Mouse (Mus musculus) megakaryocyte progenitor cell, adult 5-6 weeks (primary cell): Measurements from ENCODE around the gene Sycn. TPM values are rescaled to one million over a fixed set of nuclear protein-coding genes. Genes with fewer than 3 reads are reported as not detected.

ENCODE experiments used
- ATAC-seq: replicated peaks from 2 replicates; pipeline ENCODE4 v1.8.0; 2016; ENCODE audit warnings: mild to moderate bottlenecking, moderate TSS enrichment, inconsistent platforms; ENCODE audit not compliant: poor library complexity
- total RNA-seq, 2 experiments: library from RNA; stranded (forward) in 1 of 2; stranded (reverse) in 1 of 2; fragments of 157-497, 149-512 nt in 1 of 2; fragments of 200-1000 nt in 1 of 2; gene quantifications; 2 replicates each; pipeline versions ENCODE4 v1.2.3 to v1.2.4; 2015 to 2017

The Sycn gene
- total RNA-seq, 2 experiments from 2014 or later: not detected

DNA sequence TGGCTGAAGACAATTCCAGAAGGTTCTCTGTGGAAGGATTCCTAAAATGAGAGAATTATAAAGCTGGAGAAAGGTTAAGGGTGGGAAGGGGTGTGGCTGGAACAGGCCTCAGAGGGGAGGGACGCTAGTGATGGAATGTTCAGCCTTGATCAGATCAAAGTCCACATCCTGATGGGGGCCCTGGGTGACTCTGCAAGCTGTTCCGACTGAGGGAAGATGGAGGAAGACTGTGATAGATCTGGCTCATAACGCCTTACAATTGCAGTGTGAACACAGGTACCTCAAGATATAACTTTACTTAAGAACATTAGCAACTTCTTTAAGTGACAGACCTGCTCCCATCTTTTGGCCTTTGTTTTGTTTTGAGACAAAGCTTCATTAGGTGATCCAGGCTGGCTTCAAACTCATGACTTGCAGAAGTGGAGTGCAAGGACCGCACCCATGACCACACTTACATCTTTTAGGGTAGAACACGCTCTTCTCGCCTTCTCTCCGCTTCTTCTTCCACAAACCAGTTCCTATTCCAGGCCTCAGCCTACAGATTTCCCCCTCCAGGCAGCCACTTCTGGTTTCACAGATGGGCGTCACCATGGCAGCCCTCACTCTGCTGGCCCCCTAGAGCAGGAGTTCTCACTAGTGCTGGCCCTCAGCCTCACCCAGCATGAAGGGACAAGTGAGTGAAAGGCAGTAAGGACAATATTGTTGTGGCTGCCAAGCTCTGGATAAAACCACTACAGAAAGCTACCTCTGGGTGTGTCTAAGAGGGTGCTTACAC lies 43.1 kb downstream of the Sycn start:
- peak; percentile 16; the same call in 1 of the 2 replicates for ATAC-seq

DNA sequence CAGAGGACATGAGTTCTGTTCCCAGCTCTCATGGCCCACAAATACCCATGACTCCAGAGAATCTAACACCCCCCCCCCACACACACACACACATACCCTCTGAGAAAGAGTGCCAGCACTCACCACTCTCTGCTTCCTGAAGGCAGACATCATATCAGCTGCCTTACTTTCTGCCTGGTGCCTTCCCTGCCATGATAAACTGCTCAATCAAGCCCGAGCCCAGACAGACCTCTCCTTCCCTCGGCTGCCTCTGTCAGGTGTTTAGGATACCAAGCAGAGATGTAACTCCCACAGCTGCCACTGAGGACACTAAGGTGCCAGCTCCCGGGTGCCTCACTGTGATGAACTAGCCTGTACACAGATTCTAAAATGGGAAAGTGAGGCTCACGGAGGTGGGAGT lies 43.8 kb downstream of the Sycn start:
- ATAC-seq: peak; percentile 49

DNA sequence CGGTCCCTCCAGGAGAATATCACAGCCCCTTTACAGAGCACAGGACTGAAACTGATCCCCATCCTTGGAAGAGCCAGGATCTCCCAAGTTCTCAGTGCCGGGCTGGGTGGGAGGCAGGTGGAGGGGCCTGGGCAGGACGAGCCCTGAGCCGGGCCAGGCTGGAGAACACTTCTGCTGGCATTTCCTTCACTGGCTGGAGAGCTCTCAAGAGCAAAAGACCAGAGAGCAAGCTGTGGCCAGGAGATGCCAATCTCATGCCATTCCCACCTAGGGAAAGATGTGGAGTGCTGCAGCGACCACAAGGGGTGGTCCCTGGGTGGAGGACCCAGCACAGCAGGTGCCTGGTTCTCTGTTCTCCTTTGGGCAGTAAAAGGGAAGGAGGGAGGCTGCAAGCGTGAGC lies 44.3 kb downstream of the Sycn start:
- ATAC-seq: no peak

DNA sequence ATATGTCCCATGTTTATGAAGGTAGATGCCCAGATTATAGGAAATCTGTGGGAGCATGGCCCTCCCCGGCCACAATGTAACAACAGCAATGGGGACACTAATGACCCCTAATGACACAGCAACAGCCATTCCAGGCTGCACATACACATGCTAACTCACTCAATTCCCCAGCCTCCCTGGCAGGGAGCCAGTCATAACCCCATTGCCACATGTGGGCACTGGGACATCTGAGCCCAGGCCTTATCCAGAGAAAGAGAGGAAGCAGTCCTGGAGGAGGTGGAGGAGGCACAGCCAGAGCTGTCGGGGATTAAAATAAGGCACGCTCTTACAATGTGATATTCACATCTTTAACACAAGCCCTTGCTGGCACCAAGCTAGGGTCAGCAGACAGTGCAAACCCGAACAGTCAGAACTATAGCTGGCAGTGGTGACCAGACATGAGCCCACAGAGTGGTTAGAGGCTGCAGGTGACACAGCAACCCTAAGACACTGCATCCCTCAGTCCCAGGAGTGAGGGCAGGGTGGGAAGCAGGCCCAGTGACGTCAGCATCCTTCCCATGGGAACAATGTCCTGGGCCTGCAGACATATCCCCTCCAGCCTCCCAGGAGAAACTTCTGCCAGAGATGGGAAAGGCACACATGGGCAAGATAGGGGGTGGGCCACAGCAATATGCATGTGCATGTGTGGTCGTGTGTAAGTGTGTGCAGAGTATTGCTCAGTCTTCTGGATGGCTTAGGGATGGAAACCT lies 46.2 kb downstream of the Sycn start:
- ATAC-seq: no peak

DNA sequence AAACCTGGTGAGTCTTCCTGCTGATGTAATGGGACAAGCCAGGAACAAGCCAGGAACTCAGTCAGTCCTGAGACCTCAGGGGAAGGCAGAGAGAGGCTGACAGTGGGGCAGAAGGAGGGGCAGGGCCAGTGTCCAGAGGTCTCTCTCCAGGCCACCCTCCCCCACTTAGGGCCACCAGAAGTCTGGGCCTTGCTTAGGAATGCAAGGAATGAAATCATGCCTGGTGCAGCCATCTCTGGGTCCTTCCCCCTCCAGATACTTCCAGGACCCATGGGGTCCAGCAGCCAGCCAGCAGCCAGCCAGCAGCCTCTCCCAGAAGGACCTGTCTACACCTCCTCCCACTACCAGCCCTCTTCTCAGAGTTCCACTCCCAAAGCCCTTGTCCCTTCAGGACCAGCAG lies 47.0 kb downstream of the Sycn start:
- no peak for ATAC-seq

Other genes starting within 250 kb of the Sycn start
- gene Selenov, start 249.7 kb upstream of the Sycn start, total RNA-seq (2015): not detected in 2 replicates
- gene Selenov, start 249.7 kb upstream of the Sycn start, total RNA-seq (2017): not detected in 2 replicates
- gene Dll3, start 238.6 kb upstream of the Sycn start, total RNA-seq (2015): not detected in 2 replicates
- 0.25 and 0.34 TPM in 2 replicates for gene Dll3, start 238.6 kb upstream of the Sycn start, total RNA-seq (2017)
- gene Timm50, start 228.8 kb upstream of the Sycn start, total RNA-seq (2015): 41.2 and 45.2 TPM in 2 replicates
- gene Timm50, start 228.8 kb upstream of the Sycn start, total RNA-seq (2017): 37.6 and 51.9 TPM in 2 replicates
- gene Supt5, start 202.1 kb upstream of the Sycn start, total RNA-seq (2015): 44.5 and 67.5 TPM in 2 replicates
- 64.6 and 68.9 TPM in 2 replicates for gene Supt5, start 202.1 kb upstream of the Sycn start, total RNA-seq (2017)
- 3,279 and 3,562 TPM in 2 replicates for gene Rps16, start 190.2 kb upstream of the Sycn start, total RNA-seq (2015)
- gene Rps16, start 190.2 kb upstream of the Sycn start, total RNA-seq (2017): 756 and 903 TPM in 2 replicates
- gene Plekhg2, start 168.3 kb upstream of the Sycn start, total RNA-seq (2015): 2.9 and 4.3 TPM in 2 replicates
- gene Plekhg2, start 168.3 kb upstream of the Sycn start, total RNA-seq (2017): 2.0 and 2.1 TPM in 2 replicates
- 87.3 and 149 TPM in 2 replicates for gene Zfp36, start 160.6 kb upstream of the Sycn start, total RNA-seq (2015)
- 26.0 and 46.4 TPM in 2 replicates for gene Zfp36, start 160.6 kb upstream of the Sycn start, total RNA-seq (2017)
- 30.6 and 36.8 TPM in 2 replicates for gene Med29, start 148.2 kb upstream of the Sycn start, total RNA-seq (2015)
- gene Med29, start 148.2 kb upstream of the Sycn start, total RNA-seq (2017): 18.0 and 21.1 TPM in 2 replicates
- gene Paf1, start 147.9 kb upstream of the Sycn start, total RNA-seq (2015): 63.9 and 89.2 TPM in 2 replicates
- 146 and 184 TPM in 2 replicates for gene Paf1, start 147.9 kb upstream of the Sycn start, total RNA-seq (2017)
- 378 and 389 TPM in 2 replicates for gene Gmfg, start 103.4 kb upstream of the Sycn start, total RNA-seq (2015)
- gene Gmfg, start 103.4 kb upstream of the Sycn start, total RNA-seq (2017): 658 and 664 TPM in 2 replicates
- gene Lrfn1, start 88.9 kb upstream of the Sycn start, total RNA-seq (2015): 1.2 TPM in 2 replicates
- 1.7 and 2.3 TPM in 2 replicates for gene Lrfn1, start 88.9 kb upstream of the Sycn start, total RNA-seq (2017)
- gene Ifnl2, start 30.4 kb upstream of the Sycn start, total RNA-seq (2015): not detected in 2 replicates
- not detected in 2 replicates for gene Ifnl2, start 30.4 kb upstream of the Sycn start, total RNA-seq (2017)
- not detected in 2 replicates for gene Ifnl3, start 18.0 kb upstream of the Sycn start, total RNA-seq (2015)
- gene Ifnl3, start 18.0 kb upstream of the Sycn start, total RNA-seq (2017): not detected in 2 replicates
- not detected in 2 replicates for gene Nccrp1, start 6.4 kb downstream of the Sycn start, total RNA-seq (2015)
- not detected in 2 replicates for gene Nccrp1, start 6.4 kb downstream of the Sycn start, total RNA-seq (2017)
- gene Samd4b, start 57.3 kb downstream of the Sycn start, total RNA-seq (2015): 20.7 TPM in 2 replicates
- gene Samd4b, start 57.3 kb downstream of the Sycn start, total RNA-seq (2017): 2.7 and 4.3 TPM in 2 replicates
- gene Pak4, start 57.3 kb downstream of the Sycn start, total RNA-seq (2015): 5.6 and 6.4 TPM in 2 replicates
- 3.3 and 3.9 TPM in 2 replicates for gene Pak4, start 57.3 kb downstream of the Sycn start, total RNA-seq (2017)
- not detected in 2 replicates for gene Acp7, start 90.4 kb downstream of the Sycn start, total RNA-seq (2015)
- not detected in 2 replicates for gene Acp7, start 90.4 kb downstream of the Sycn start, total RNA-seq (2017)
- 1.1 and 1.4 TPM in 2 replicates for gene Fbxo27, start 152.0 kb downstream of the Sycn start, total RNA-seq (2015)
- 0.24 and 0.75 TPM in 2 replicates for gene Fbxo27, start 152.0 kb downstream of the Sycn start, total RNA-seq (2017)
- 1.6 and 2.2 TPM in 2 replicates for gene Fbxo17, start 175.9 kb downstream of the Sycn start, total RNA-seq (2015)
- 1.7 and 4.1 TPM in 2 replicates for gene Fbxo17, start 175.9 kb downstream of the Sycn start, total RNA-seq (2017)
- 104 and 122 TPM in 2 replicates for gene Mrps12, start 200.9 kb downstream of the Sycn start, total RNA-seq (2015)
- 44.1 and 59.1 TPM in 2 replicates for gene Mrps12, start 200.9 kb downstream of the Sycn start, total RNA-seq (2017)
- gene Sars2, start 201.1 kb downstream of the Sycn start, total RNA-seq (2015): 8.1 and 8.8 TPM in 2 replicates
- gene Sars2, start 201.1 kb downstream of the Sycn start, total RNA-seq (2017): 13.5 and 15.7 TPM in 2 replicates
- not detected in 2 replicates for gene Ccer2, start 215.3 kb downstream of the Sycn start, total RNA-seq (2015)
- not detected in 2 replicates for gene Ccer2, start 215.3 kb downstream of the Sycn start, total RNA-seq (2017)
- 41.4 and 47.5 TPM in 2 replicates for gene Sirt2, start 225.8 kb downstream of the Sycn start, total RNA-seq (2015)
- 19.2 and 21.1 TPM in 2 replicates for gene Sirt2, start 225.8 kb downstream of the Sycn start, total RNA-seq (2017)
- gene Nfkbib, start 226.6 kb downstream of the Sycn start, total RNA-seq (2015): 14.7 and 18.4 TPM in 2 replicates
- 12.3 and 15.7 TPM in 2 replicates for gene Nfkbib, start 226.6 kb downstream of the Sycn start, total RNA-seq (2017)
- gene Rinl, start 248.1 kb downstream of the Sycn start, total RNA-seq (2015): 47.6 and 48.3 TPM in 2 replicates
- gene Rinl, start 248.1 kb downstream of the Sycn start, total RNA-seq (2017): 53.9 and 56.3 TPM in 2 replicates